Mouse (Mus musculus) neutrophil, adult 83 days (primary cell): ENCODE data around the gene Gsn. TPM values are rescaled to one million over a fixed set of nuclear protein-coding genes. Genes with fewer than 3 reads are reported as not detected.

ENCODE experiments used
- total RNA-seq, 2 experiments: library from RNA; stranded (reverse); gene quantifications; one replicate each; pipeline ENCODE4 v1.2.4; 2023

The Gsn gene
- 100 to 1,000 TPM; 210 to 215 TPM for total RNA-seq

GRCm38 (mm10) chr2:35255885-35256833, at the start of gene Gsn:
Gene Gsn, plus strand, starts transcription at chr2:35256380.

GRCm38 (mm10) chr2:35336388-35337280, 80.5 kb downstream of the Gsn start, which contains the start of gene Stom:
Gene Stom, minus strand, starts transcription at chr2:35336976.

Other genes starting within 250 kb of the Gsn start
- 1 to 10 TPM; 1.1 to 1.4 TPM for gene Hc, start 194.9 kb upstream of the Gsn start, total RNA-seq
- under 1 TPM; 0.33 to 0.88 TPM for gene AI182371, start 154.8 kb upstream of the Gsn start, total RNA-seq
- gene Cntrl, start 146.9 kb upstream of the Gsn start, total RNA-seq: 10 to 100 TPM; 70.6 to 80.4 TPM
- gene Rab14, start 55.3 kb upstream of the Gsn start, total RNA-seq: 100 to 1,000 TPM; 134 to 147 TPM
- 100 to 1,000 TPM; 105 to 117 TPM for gene Stom, start 80.6 kb downstream of the Gsn start, total RNA-seq
- not detected for gene 4930568D16Rik, start 111.3 kb downstream of the Gsn start, total RNA-seq
- not detected for gene 4930402F06Rik, start 140.8 kb downstream of the Gsn start, total RNA-seq
- 10 to 100 TPM; 36.0 to 42.3 TPM for gene Ggta1, start 206.9 kb downstream of the Gsn start, total RNA-seq